Mouse (Mus musculus): ENCODE data around the gene Izumo2.
A peak's percentile ranks its signal among the peaks of the same experiment; 100 is the strongest.

Gene Izumo2

GRCm38 (mm10) chr7:44708574-44708973, at the start of gene Izumo2:
Izumo2 (plus strand) TSS chr7:44708742.
- DNase-seq, result no peak

- no peak for DNase-seq
Observed at GRCm38 (mm10) chr7:44661219-44661618, 47.3 kb upstream of the Izumo2 start.

- peak; percentile 76 for DNase-seq
Observed at GRCm38 (mm10) chr7:44662168-44662567, 46.4 kb upstream of the Izumo2 start.

DNA sequence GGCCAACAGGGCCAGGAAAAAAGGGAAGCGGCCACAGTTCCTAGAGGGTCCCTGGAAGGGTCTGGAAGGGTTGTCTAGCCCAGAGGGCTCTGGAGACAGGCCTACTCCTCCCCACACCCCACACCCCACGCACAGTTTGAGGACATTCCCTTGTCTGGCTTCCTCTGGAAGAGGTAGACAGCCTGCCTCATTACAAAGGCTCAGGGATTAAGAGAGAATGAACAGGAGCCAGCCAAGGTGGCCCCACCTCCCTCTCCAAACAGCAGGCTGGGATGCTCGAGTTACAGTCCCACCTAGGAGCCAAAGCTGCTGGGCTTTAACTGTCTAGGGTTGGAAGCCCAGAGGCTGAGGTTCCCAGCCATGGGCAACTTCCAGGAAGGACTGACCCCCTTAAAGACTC, 46.0 kb upstream of the Izumo2 start:
- DNase-seq, result no peak

- no peak for DNase-seq
Observed at GRCm38 (mm10) chr7:44663546-44663945, 45.0 kb upstream of the Izumo2 start.

- no peak for DNase-seq
Observed at GRCm38 (mm10) chr7:44664731-44665130, 43.8 kb upstream of the Izumo2 start.

GRCm38 (mm10) chr7:44666462-44666861, 42.1 kb upstream of the Izumo2 start:
- DNase-seq, result no peak

GRCm38 (mm10) chr7:44667996-44668738, 40.4 kb upstream of the Izumo2 start:
- DNase-seq, result no peak

DNA sequence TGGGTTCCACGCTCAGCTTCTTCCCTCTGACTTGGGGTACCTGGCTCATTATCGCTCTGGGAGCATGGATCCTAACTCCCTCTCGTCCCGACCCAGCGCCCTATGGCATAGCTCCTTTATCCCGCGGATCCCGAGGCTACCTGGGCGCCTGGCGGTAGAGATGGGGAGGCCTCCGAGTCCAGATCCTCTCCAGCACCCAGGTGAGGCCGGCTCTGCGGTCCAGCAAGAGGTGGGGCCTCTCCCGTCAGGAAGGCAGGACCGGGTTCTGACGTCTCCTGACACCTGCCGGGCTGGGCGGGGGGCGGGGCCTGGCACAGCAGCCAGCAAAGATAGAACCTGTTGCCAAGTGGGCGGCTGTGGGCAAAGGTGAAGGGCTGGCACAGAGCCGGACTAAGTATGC, 39.4 kb upstream of the Izumo2 start:
- peak; percentile 71 for DNase-seq

DNA sequence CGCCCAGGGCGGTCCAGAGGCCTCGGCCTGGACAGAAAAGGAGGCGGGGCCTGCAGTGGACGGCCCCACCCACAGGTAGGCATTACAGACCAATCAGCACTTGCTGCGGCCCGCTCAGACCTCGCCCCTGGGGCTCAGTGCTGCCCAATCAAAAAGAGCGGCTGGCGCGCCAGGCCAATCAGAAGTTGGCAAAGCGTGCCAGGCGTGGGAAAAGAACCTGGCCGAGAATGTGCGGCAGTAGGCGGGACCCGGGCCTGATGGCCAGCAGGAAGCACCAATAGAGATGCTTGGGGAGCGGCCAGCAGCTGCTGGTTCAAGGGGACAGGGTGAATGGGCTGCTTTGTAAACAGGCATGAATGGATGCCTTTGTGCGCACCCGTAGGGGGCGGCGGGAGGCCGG, 37.7 kb upstream of the Izumo2 start, which contains the start of gene Myh14:
Gene Myh14 (minus strand): TSS at position 41 of the 400 bp plus-strand sequence.
- DNase-seq, result peak; percentile 94

GRCm38 (mm10) chr7:44672193-44672592, 36.3 kb upstream of the Izumo2 start:
- DNase-seq, result peak; percentile 72

DNA sequence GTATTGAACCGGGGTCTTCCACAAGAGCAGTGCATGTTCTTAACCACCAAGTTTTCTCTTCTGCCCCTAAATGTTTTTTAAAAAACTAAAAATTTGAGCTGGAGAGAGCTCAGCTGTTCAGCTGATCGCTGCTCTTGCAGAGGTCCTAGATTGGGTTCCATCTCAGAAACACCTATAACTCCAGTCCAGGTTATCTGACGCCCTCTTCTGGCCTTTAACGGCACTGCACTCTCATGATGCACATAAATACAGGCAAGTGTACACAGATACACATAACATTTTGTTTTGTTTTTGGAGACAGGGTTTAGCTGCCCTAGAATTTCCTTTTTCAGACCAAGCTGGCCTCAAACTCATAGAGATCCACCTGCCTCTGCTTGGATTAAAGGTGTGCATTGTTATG, 34.0 kb upstream of the Izumo2 start:
- DNase-seq, result no peak

GRCm38 (mm10) chr7:44675171-44675570, 33.4 kb upstream of the Izumo2 start:
- DNase-seq, result no peak

DNA sequence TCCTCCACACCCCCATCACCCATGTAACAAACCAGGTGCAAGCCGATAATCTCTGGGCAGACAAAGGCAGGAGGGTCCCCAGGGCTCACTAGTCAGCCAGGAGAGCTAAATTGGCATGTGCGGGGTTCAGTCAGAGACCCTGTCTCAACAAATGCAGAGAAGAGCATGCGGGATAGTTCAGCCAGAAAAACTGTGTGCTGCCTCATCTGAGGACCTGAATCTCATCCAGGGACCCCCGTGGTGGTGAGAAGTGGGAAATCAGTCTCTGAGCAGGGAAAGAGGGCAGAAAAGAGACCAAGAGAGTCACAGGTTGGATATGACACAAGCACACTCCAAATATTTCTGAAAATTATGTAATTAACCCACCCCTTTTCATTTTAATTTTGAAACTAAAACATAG, 32.4 kb upstream of the Izumo2 start:
- no peak for DNase-seq

DNA sequence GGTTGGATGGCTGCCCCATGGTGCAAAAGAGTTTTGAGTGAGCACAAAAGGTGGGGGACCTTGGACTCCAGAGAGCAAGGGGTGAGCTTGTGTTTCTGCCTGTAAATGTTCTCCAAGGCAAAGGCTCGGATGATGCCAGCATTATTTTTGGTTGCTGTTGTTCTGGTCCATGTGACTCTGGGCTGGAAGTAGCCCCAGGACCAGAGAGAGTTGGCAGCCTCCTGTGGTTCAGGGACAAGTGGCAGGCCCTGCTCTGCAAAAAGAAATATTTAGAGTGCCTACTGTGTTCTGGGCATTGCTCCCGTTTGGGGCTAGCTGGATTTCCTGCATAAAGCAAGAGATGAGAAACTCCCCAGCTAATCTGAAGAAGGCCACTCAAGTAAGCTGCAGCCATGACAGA, 31.9 kb upstream of the Izumo2 start:
- DNase-seq, result peak; percentile 42

DNA sequence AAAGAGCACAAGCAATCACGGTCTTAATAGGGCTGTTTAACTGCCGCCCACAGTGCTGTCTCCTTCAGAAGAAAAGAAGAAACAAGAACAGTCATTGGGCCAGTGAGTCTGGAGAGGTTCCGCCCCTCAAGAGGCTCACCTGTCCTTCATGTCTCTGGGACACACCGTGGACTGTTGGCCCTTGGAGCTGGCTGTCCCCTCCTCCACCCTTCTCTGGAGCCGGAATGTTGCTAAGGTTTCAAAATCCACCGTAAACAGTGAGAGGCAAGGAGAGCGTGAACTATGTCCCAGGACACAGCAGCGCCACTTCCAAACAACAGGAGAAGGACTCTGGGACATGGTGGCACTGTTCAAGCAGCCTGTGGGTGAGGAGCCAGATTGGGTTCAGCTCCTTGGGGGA, 24.9 kb upstream of the Izumo2 start:
- peak; percentile 68 for DNase-seq

- no peak for DNase-seq
Observed at GRCm38 (mm10) chr7:44685531-44686402, 22.8 kb upstream of the Izumo2 start.

- DNase-seq, result no peak
Observed at GRCm38 (mm10) chr7:44688890-44689289, 19.7 kb upstream of the Izumo2 start.

DNA sequence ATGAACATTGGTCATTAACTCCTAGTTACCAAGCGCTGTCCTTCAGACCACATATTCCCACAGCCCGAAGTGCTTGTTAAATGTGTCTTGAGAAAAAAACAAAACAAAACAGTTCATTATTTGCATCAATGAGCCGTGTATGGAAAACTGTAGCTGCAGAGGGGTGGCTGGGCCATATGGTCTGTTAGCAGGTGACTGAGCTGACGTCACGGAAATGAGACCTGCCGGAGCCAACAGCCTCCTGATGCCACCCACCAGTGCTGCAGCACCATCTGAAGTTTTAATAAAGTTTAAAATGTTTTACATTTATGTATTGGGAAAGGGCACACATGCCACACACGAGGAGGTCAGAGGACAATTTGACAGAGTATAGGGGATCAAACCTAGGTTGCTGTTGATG, 19.2 kb upstream of the Izumo2 start:
- no peak for DNase-seq

GRCm38 (mm10) chr7:44693427-44694175, 14.9 kb upstream of the Izumo2 start:
- no peak for DNase-seq

GRCm38 (mm10) chr7:44695223-44695622, 13.3 kb upstream of the Izumo2 start:
- no peak for DNase-seq

- peak; percentile 85 for DNase-seq
Observed at GRCm38 (mm10) chr7:44697191-44697710, 11.3 kb upstream of the Izumo2 start.

DNA sequence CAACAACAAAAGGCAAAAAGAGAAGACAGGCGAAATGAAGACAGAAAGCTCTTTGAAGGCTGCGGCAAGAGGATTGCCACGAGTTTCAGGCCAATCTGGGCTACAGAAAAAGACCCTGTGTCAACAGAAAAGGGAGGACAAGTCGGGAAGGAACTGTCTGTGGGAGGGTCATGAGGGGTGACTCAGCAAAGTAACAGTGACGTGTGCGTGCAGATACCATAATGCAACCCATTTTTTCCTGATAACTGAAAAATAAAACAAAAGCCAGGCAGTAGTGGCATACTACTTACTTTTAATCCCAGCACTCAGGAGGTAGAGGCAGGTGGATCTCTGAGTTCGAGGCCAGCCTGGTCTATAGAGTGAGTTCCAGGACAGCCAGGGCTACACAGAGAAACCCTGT, 10.6 kb upstream of the Izumo2 start:
- no peak for DNase-seq
